Mouse (Mus musculus) layer of hippocampus, adult 8-10 months (tissue): ENCODE measurements around the gene Ctrc. TPM values are rescaled to one million over a fixed set of nuclear protein-coding genes. Genes with fewer than 3 reads are reported as not detected.
A peak's percentile ranks its signal among the peaks of the same experiment; 100 is the strongest.

Experiments used
- DNase-seq, 2 experiments: peaks; one replicate each; pipeline ENCODE4 v3.0.0; 2022; ENCODE audit warnings: low spot score in 2 of 2
- total RNA-seq, 4 experiments: library from RNA; stranded (reverse); gene quantifications; 2 replicates each; pipeline ENCODE4 v1.2.4; 2022

Ctrc gene
- total RNA-seq, 4 experiments from 2014 or later: not detected

GRCm38 (mm10) chr4:141867498-141867897, 21.3 kb upstream of the Ctrc start:
- peak in 1 of 2 experiments; percentile 54 for DNase-seq

DNA sequence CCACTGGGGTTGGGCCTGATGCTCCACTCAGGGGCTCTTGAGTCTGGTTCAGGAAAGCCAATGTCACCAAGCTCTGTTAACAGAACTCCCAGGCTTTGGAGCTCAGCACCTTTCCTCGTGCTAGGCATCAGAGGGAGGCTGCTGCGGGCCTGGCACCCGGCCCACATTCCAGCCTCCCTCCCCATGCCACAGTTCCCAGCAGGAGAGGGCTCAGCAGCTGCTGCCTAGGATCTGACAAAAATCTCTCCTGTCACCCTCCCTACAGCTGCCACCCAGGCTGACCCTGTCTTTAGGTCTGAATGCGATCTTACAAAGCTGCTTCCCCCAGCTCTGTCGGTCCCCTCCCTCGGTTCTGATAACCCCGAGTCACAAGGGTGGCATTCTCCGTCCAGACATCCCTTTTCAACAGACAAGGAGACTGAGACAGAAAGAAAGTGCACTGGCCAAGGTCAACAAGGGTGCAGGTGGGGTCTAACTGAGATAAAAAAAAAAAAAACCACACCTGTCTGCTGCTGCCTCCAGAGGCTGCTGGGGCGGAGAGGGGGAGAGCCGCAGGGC, 20.9 kb upstream of the Ctrc start:
- peak in 1 of 2 experiments; percentile 25 for DNase-seq

- DNase-seq: no peak
Measured at GRCm38 (mm10) chr4:141865600-141865999, 19.4 kb upstream of the Ctrc start.

GRCm38 (mm10) chr4:141865006-141865405, 18.8 kb upstream of the Ctrc start:
- DNase-seq: no peak

- DNase-seq: no peak
Measured at GRCm38 (mm10) chr4:141864506-141864905, 18.3 kb upstream of the Ctrc start.

GRCm38 (mm10) chr4:141863726-141864280, 17.6 kb upstream of the Ctrc start:
- DNase-seq: no peak

DNA sequence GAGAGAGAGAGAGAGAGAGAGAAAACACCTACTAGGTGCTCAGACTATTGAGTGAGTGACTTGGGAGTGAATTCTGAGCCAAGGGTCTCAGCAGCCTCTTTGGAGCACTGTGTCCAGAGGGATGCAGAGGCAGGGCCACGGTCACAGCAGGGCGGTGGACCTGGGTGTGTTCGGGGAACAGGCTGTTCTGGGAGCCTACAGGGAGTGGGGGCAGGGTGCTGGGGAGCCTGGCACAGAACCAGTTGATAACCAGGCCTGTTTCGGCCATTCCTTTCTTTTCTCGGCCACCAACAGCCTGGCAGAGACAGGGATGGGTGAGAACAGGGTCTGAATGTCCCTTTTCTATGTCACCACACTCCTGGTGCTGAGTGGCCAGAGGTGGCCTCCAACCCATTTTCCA, 16.7 kb upstream of the Ctrc start:
- DNase-seq: no peak

- no peak for DNase-seq
Measured at GRCm38 (mm10) chr4:141861591-141862295, 15.6 kb upstream of the Ctrc start.

DNA sequence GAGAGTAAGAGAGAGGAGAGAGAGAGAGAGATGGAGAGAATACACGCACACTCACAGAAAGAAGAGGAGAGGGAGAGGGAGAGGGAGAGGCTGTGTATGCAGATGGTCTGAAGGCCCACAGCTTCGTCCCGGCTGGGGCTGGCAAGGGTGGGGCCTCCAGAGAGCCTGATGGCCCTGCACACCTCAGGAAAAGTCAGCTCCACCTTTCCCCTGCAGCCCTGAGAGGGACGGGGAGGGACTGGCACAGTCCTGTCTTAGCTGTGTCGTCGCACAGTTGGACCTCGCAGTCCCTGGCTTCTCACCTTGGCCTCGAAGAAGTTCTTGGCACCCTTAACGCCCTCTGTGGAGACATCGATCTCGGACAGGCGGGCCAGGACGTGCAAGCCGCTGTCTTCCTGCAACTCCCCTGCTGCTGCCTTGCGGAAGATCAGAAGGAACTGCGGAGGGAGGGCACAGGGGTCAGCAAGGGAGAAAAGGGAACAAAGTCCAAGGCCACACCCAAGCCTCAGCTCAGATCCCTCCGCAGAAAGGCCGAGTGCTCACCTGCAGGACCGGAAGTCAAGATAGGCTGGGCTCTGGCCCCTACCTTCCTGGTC, 14.2 kb upstream of the Ctrc start:
- DNase-seq: no peak

DNA sequence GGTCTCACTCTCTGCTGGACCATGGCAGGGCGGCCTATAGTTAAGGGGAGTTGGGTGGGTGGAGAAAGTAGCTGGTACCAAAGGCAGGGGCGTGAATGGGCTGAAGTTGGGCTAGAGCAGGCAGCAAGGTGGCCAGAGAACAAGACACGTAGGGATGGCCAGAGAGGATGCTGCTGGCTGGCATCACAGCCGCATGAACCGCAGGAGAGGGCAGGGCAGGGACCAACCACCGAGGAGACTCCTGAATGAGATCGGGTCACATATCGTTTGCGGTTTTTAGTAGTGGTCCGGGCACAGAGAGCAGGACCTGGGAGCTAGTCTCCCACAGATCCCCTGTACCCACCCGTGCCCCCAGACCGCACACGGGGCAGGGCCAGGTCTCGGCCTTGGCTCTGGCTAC, 13.2 kb upstream of the Ctrc start:
- no peak for DNase-seq

- DNase-seq: peak in 1 of 2 experiments; percentile 26
Measured at GRCm38 (mm10) chr4:141858501-141858900, 12.3 kb upstream of the Ctrc start.

GRCm38 (mm10) chr4:141857422-141857930, 11.3 kb upstream of the Ctrc start:
- DNase-seq: peak; percentile 76 to 88

DNA sequence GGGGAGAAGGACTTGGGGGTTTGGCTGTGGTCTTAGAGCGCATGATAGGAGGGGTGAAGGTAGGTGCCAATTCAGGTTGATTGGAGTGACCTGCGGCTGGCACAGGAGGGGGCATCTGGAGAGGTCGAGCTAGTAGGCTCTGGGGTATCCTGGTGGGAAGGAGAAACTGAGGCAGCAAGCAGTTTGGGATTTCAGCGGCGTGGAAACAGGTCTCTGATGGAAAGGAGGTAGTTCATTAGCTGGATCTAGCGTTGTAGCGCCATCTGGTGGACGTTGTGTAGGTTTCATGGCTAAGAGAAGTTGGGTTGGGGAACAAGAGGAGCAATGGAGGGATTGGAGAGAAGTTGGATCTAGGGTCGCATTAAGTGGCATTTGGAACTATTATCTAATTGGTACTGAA, 7.3 kb upstream of the Ctrc start:
- no peak for DNase-seq

DNA sequence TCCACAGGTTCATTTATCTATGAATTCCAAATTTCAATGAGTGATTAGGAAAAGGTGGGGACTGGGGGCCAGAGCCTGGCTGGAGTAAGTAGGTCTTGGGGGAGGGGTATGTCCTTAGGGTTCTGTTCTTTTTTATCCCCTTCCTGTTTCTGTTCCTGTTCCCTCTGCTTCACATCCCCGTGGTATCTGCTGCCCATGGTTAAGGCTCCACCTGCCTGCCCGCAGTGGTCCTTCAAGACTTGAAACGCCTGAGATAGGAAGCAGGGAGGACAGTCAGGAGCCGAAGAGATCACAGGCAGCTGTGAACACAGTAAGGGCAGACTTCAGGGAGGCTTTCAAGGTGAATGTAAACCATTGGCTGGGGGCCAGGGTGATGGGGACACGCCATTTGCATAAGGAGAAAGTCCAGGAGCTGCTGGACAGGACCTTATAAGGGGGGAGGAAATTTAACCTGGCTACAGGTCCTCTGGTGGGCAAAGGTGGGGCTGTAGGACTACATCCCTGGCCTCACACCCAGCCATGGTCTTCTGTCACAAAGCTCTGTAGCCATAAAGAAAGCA, 11.5 kb downstream of the Ctrc start:
- DNase-seq: no peak

DNA sequence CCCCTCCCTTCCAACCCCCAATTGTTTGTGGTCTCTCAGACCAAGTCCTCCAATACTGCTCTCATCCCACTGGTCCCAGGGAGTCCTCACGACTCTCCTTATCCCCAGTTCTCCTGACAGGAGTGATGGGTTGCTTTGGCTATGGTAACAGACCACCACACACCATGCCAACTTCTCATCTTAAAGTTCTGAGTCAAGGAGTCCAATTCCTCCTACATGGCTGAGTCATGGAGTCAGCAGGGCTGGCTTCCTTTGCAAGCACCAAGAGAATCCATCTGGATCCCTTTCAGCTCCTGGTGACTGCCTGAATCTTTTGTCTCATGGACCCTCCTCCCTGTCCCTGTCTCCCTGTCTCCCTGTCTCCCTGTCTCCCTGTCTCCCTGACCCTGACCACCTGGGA, 12.2 kb downstream of the Ctrc start:
- DNase-seq: no peak

- DNase-seq: no peak
Measured at GRCm38 (mm10) chr4:141831361-141831760, 14.8 kb downstream of the Ctrc start.

DNA sequence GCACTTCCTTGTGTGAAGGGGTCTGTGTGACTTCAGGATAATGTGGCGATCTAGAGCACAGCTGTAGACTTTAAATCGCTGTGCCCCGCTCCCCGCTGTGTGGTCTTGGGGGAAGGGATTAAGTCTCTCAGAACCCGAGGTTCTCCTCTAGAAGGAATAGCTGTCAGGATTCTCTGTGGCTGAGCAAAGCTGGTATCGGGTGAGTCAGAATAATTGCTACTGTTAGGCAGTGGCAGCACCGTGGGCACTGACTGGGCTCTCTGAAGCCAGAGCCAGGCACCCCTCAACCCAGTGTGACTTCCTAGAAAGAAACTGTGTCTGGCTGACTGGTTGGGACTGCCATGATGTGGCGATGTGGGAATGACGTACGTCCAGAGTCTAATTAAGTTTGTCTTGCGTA, 15.8 kb downstream of the Ctrc start:
- no peak for DNase-seq

- DNase-seq: no peak
Measured at GRCm38 (mm10) chr4:141828177-141828576, 18.0 kb downstream of the Ctrc start.

DNA sequence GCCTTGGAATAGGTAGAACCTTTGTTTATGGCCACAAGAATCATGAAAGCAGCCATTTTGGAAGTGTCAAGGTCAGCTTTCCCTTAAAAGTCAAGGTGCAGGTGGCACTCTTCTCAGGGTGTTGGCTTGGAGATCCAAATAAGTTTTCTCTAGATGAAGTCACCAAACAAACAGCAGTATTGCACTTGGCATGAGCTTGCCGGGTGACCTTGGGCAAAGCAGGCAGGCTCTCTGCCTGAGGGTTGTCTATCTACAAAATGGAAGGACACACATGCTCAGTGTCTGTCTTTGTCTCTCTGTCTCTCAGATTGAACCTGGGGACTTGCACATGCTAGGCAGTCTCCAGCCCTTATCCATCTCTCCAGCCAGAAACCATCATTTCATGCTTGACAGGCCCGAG, 18.8 kb downstream of the Ctrc start:
- DNase-seq: no peak

GRCm38 (mm10) chr4:141826060-141826459, 20.1 kb downstream of the Ctrc start, which contains the start of gene Cela2a:
Gene Cela2a (minus strand): TSS chr4:141826160.
- no peak for DNase-seq

GRCm38 (mm10) chr4:141822979-141823378, 23.2 kb downstream of the Ctrc start:
- DNase-seq: no peak

DNA sequence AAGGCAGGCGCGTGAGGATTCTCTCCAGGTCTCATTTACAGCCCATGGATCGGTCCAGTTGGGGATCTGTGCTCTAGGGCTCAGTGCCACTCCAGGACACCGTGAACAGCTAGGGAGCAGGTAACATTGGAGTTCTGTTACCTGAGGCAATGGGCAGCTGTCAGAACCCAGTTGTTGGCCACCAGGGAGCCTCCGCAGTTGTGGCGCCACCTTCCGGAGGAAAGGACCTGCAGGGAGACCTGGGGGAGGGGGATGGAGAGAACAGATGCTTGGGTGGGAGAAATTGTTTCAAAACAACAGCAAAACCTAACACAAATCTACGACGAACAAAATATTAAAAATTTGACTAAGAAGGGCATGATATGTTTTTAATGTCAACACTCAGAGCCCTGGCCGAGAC, 24.1 kb downstream of the Ctrc start:
- DNase-seq: no peak
